Mouse (Mus musculus) B cell, adult 2 months (primary cell): ENCODE data around the gene Wfs1.
"Not testable (repeated sequence)": the region's sequence is repeated elsewhere in the genome, so short reads cannot be mapped to it uniquely, and the experiment has no call there.

Experiments used
- DNase-seq, 2 experiments: peaks; one replicate each; pipeline ENCODE4 v3.0.0; 2022

Gene Wfs1

GRCm38 (mm10) chr5:36988781-36989624, at the start of gene Wfs1:
TSS of gene Wfs1 (minus strand) at chr5:36989205.
- peak; percentile 95 for DNase-seq

DNA sequence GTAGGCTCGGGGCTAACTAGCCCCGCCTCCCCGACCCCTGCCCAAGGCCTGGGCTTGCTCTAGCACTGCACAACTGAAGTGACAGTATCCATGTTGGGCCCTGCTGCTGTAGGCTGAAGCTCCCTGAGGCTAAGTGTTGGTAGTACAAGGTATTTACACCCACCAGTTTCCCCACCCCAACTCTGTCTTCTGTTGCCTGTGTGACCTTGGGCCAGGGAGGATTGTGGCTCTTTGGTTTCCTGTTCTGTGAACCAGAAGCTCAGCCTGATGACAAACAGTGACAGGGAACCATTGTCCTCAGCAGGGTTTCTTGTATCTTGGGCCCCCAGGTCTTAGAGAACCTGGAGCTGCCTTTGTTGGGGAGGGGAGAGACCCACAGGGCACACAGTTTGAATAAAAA, 47.9 kb upstream of the Wfs1 start:
- DNase-seq, result no peak

- DNase-seq, result no peak
These were observed 46.9 kb upstream of the Wfs1 start for GRCm38 (mm10) chr5:37035896-37036295.

GRCm38 (mm10) chr5:37035192-37035591, 46.2 kb upstream of the Wfs1 start:
- no peak for DNase-seq

DNA sequence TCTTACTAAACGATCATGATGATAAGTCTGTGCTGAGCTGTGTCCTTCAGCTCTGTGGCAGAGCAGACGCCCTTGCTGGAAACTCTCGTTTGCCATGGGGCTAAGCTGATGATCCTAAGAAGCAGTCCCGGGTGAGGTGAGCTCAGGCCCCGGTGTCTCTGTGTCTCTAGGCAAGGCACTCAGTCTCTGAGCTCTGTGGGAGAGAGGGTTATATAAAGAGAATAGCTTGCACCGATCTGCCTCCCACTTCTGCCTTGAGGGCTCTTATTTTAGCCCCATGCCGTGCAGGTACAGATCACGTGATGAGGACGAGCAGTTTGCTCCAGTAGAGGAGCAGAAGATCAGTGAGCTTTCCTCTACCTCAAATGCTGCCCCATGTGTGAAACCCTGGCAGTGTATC, 41.7 kb upstream of the Wfs1 start:
- no peak for DNase-seq

DNA sequence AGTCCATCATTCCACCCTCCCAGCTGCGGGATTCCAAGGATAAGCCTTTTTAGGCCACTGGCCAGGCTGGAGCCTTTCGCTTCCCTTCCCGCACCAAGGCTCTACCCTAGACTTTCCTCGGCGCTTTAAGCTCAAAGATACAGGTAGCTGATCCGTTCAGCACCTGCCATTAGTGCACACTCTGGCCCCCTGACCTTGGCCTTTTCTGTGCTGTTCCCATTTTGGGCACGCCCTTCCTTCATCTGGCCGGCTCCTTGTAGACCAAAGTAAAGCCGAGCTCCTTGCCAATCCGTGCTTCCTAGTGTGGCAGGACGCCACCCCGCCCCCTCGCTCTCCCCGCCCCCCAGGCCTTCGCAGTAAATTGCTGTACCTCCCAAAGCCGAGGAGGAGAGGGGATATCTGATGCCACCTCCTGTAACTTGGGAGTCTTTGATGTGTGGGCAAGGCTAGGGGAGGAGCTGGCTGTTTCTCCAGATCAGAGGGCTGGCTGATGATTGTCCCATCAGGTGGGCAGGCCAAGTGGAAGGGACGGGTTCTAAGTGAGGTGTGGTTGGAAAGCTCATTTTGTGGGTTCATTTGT, 40.4 kb upstream of the Wfs1 start:
- peak; percentile 20 to 24 for DNase-seq

GRCm38 (mm10) chr5:37028486-37029311, 39.7 kb upstream of the Wfs1 start:
- DNase-seq, result peak; percentile 35 to 54

- DNase-seq, result peak; percentile 77 to 78
These were observed 39.1 kb upstream of the Wfs1 start for GRCm38 (mm10) chr5:37028104-37028485.

- DNase-seq, result no peak
These were observed 38.7 kb upstream of the Wfs1 start for GRCm38 (mm10) chr5:37027701-37028100.

- DNase-seq, result no peak
These were observed 28.2 kb upstream of the Wfs1 start for GRCm38 (mm10) chr5:37017222-37017621.

DNA sequence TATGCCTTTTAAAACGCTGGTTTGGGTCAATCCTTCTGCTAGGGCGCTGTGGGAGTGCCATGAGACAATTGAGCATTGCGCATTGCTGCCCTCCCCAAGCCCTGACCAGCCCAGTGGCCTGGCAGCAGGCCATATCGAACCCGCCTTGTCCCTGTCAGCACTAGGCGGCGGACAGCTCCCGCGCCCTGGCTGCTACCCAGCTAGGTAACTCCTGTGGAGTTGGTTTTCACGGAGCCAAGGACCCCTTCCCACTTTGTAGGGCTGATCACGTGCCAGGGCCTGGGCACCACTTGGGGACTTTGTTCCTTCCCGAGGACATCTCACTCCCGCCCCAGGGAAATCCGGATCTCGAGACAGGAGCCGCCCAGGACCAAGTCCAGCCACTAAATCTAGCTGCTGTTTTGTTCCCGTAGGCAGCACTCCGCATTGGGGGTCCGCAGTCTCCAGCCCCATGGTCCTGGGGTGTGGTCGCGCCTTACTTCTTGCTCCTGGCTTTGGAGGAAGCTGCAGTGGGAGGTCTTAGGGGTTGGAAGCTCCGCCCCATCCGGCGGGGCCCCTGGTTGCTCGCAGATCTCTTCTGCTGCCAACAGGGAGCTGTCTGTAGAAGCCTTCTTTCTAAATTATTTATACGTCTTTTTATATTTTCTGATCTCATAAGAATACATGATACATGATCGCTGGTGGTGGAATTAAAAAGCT, 26.8 kb upstream of the Wfs1 start:
- DNase-seq, result peak; percentile 40 to 46

DNA sequence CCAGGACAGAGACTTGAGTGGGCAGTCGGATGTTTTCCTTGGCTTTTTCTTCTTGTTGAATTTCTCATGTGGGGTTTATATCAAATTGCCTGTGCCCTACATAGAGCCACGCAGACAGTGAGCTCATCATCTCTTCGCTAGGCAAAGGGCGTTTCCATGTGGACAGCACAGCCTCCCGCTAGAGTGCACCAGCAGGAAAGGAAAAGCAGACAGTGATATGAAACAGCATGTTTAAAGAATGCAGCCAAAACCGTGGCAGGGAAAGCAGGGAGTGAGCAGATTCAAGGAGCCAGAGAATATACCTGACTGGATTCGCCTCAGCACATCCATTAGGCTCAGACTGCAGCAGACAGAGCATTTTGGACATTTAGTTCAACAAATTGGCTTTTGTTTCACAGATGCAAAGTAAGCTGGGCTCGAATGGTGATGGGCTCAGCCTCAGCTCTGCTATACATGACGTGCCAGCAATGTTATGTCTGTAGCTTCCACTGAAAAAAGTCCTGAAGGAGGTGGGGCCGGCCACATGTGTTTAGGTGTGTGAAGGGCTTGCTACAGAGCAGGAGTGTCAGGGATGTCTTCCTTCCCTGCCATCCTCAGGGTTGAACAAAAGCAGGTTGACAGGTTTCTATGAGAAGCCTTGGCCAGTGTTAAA, 21.8 kb upstream of the Wfs1 start:
- no peak for DNase-seq

DNA sequence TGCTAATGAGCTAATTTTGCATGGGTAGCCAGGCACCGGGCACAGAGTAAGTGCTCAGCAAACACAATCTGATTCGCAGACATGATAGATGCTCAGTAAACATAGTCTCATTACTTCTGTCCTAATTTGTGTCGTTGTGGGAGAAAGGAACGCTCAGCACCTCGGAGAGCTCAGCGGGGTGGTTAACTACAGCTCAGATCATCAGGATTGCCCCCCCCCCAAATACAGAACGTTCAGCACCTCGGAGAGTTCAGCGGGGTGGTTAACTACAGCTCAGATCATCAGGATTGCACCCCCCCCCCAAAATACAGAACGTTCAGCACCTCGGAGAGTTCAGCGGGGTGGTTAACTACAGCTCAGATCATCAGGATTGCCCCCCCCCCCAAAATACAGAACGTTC, 20.8 kb upstream of the Wfs1 start:
- not testable (repeated sequence) for DNase-seq

DNA sequence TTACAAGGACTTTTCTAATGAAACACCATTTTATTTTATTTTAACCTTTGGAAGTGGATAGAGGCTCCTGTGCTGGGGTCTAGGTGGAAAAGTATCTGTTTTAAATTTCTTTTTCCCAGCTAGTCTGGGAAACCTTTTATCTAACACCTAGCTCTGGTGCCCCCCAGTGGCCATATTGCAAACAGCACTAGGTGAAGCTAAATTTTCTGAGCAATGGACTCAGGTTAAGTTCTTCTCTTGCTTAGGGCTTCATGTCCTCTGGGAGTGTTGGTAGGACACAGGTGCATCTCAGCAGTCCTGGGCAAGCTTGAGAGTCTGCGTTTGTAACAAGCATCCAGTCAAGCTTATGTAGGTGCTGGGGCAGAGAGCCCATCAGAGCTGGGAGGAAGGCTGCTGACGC, 13.0 kb upstream of the Wfs1 start:
- peak; percentile 87 to 89 for DNase-seq

DNA sequence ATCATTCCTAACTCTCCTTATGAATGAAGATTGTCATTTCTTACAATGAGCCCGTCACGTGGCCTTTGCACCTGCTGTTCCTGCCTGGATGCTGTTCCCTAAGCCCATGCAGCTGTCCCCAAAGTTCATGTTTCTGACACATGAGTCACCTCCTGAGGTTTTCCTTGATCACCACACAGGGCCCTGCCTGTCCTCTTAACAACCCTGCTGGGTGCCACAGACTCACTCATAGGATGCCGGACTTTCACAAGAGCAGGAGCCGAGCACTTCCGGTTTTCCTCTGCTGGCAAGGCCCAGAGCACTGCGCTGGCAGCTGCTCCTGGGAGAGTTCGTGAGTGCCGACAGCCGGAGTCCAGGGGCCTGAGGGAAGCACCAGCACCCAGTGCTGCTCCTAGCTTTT, 12.0 kb upstream of the Wfs1 start:
- no peak for DNase-seq

GRCm38 (mm10) chr5:36997996-36998395, 9.0 kb upstream of the Wfs1 start:
- DNase-seq, result no peak

DNA sequence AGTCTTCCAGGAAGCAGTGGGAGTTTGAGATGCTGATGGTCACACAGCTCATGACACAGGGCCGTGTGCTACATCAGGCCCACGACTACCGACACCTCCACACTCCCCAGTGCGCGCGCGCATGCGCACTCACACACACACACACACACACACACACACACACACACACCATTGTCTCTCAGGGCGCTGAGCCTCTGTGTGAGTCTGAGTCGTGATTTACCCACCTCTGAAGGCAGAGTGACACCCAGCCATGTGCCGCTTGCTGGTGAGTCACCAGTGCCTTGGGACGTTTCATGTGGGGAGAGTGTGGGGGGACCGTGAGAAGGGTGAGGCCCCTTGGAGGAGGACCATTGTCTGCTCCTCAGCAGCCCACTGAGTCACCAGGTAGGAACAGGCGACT, 7.4 kb upstream of the Wfs1 start:
- no peak for DNase-seq

DNA sequence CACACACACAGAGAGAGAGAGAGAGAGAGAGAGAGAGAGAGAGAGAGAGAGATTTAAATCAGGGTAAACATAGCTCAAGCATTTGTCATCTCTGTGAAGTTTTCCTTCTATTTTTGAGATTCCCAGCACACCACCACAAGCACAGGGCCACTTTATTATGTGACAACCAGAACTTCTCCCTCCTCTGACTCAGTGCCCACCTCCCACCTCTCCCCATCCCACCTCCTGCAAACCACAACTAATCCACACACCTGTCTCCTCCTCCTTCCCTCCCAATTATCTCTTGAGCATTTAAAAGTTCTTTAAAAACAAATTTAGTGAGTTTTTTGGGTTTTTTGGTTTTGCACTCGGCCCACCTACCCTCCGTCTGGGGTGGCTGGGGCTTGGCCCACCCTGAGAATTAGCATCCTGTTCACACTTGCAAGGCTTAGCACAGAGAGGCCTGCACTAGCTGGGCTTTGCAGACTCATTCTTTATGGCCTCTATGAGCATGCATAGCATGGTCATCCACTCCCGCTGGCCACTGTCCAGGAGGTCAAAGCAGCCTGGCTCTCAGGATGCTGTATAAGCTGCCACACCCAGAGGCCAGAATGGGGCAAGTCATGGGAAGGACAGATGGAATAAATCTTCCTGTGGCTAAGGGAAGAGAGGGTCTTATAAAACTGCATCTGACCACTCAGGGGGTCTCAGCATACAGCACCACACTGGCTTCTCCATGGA, 1.8 kb upstream of the Wfs1 start:
- DNase-seq, result no peak

- DNase-seq, result no peak
These were observed 1.2 kb upstream of the Wfs1 start for GRCm38 (mm10) chr5:36990196-36990595.

DNA sequence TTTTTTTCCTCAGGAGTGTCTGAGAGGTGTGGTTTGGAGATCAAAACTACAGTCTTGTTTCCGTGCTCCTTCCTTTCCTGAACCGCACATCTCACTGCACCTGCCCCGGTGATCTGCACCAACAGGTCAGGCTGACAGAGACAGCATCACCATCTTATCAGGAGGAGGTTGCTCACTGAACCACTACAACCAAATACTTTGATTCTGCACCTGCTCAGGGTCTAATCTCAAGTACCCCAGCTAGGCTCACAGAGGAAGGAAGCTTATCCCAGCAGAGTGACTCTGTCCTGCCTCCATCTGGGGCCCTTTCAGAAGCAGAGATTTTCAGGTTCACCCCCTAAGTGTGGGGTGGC, 596 bp upstream of the Wfs1 start:
- DNase-seq, result peak; percentile 25 to 28

- DNase-seq, result peak in 1 of 2 experiments; percentile 11
These were observed 753 bp downstream of the Wfs1 start for GRCm38 (mm10) chr5:36988124-36988780.
